Mouse (Mus musculus) gastrocnemius, adult 18-20 months (tissue): ENCODE data around the gene Taok3. TPM values are rescaled to one million over a fixed set of nuclear protein-coding genes. Genes with fewer than 3 reads are reported as not detected.
A peak's percentile ranks its signal among the peaks of the same experiment; 100 is the strongest.

ENCODE experiments used
- DNase-seq: peaks from one replicate; pipeline ENCODE4 v3.0.0; 2021; ENCODE audit warnings: low spot score
- long read RNA-seq, 2 experiments: library from polyadenylated mRNA; stranded (forward); transcript quantifications; one replicate each; pipeline ENCODE4 v2.0.0; 2021
- total RNA-seq, 2 experiments: library from RNA; stranded (reverse); gene quantifications; 2 replicates each; pipeline ENCODE4 v1.2.3; 2021

The Taok3 gene
- total RNA-seq: 1 to 10 TPM; 5.0 to 5.4 TPM
- long read RNA-seq, experiment 1, full-length matches to known transcripts: 1 of 1 reads
- long read RNA-seq, experiment 1, partial matches to known transcripts: 0 of 1 reads
- long read RNA-seq, experiment 1, other reads (novel, unspliced or antisense): 0 of 1 reads
- long read RNA-seq, experiment 2: 0 reads

GRCm38 (mm10) chr5:117119777-117120488, at the start of gene Taok3:
Gene Taok3, plus strand, starts transcription at chr5:117120129.
- DNase-seq: peak; percentile 99

GRCm38 (mm10) chr5:117087718-117088117, 32.2 kb upstream of the Taok3 start:
- no peak for DNase-seq

GRCm38 (mm10) chr5:117089147-117089546, 30.8 kb upstream of the Taok3 start:
- DNase-seq: no peak

GRCm38 (mm10) chr5:117089786-117090185, 30.1 kb upstream of the Taok3 start:
- DNase-seq: no peak

GRCm38 (mm10) chr5:117094431-117094830, 25.5 kb upstream of the Taok3 start:
- DNase-seq: peak; percentile 32

GRCm38 (mm10) chr5:117096716-117097115, 23.2 kb upstream of the Taok3 start:
- DNase-seq: peak; percentile 39

GRCm38 (mm10) chr5:117099008-117099407, 20.9 kb upstream of the Taok3 start:
- DNase-seq: no peak

GRCm38 (mm10) chr5:117099742-117100141, 20.2 kb upstream of the Taok3 start:
- no peak for DNase-seq

GRCm38 (mm10) chr5:117103194-117103929, 16.6 kb upstream of the Taok3 start:
- DNase-seq: no peak

GRCm38 (mm10) chr5:117104329-117104728, 15.6 kb upstream of the Taok3 start:
- DNase-seq: no peak

GRCm38 (mm10) chr5:117105761-117106160, 14.2 kb upstream of the Taok3 start:
- no peak for DNase-seq

- no peak for DNase-seq
Measured at GRCm38 (mm10) chr5:117108292-117108691, 11.6 kb upstream of the Taok3 start.

- no peak for DNase-seq
Measured at GRCm38 (mm10) chr5:117108731-117109130, 11.2 kb upstream of the Taok3 start.

- no peak for DNase-seq
Measured at GRCm38 (mm10) chr5:117109522-117109921, 10.4 kb upstream of the Taok3 start.

- DNase-seq: no peak
Measured at GRCm38 (mm10) chr5:117111064-117111773, 8.7 kb upstream of the Taok3 start.

GRCm38 (mm10) chr5:117111774-117112112, 8.2 kb upstream of the Taok3 start:
- DNase-seq: no peak

- no peak for DNase-seq
Measured at GRCm38 (mm10) chr5:117113330-117113729, 6.6 kb upstream of the Taok3 start.

GRCm38 (mm10) chr5:117114581-117115192, 5.2 kb upstream of the Taok3 start:
- DNase-seq: peak; percentile 29

- peak; percentile 17 for DNase-seq
Measured at GRCm38 (mm10) chr5:117115193-117115767, 4.6 kb upstream of the Taok3 start.

GRCm38 (mm10) chr5:117115836-117116366, 4.0 kb upstream of the Taok3 start, which contains the start of gene Suds3:
Gene Suds3, minus strand, starts transcription at chr5:117116113.
- peak; percentile 97 for DNase-seq

- DNase-seq: no peak
Measured at GRCm38 (mm10) chr5:117116660-117117059, 3.3 kb upstream of the Taok3 start.
